Mouse (Mus musculus): ENCODE results near the gene Sec14l4. TPM values are rescaled to one million over a fixed set of nuclear protein-coding genes. Genes with fewer than 3 reads are reported as not detected.
A peak's percentile ranks its signal among the peaks of the same experiment; 100 is the strongest.

Gene Sec14l4
- polyA plus RNA-seq, 1 experiment from 2014 or later = not detected

GRCm38 (mm10) chr11:4053586-4053985 lies 22.3 kb downstream of the Sec14l4 start:
- Histone ChIP-seq H3K9ac (no peak overlapping the region), H3K4me1 (no peaks in the 10 kb centered on the region), H3K36me3 (replicated peaks) (no peaks in the 10 kb centered on the region), H3K27me3 (replicated peaks) (no peaks in the 10 kb centered on the region), H3K4me3 (no peak overlapping the region), H3K4me2 (no peak overlapping the region), H3K9me3 (no peaks in the 10 kb centered on the region), H3K27ac (no peak overlapping the region)
- 21% methylated on average over 5 of the region's 5 CpGs for WGBS
- ATAC-seq (replicated peaks) = no peak

GRCm38 (mm10) chr11:4060866-4061575 lies 29.8 kb downstream of the Sec14l4 start:
- no peak for ATAC-seq (replicated peaks)
- Histone ChIP-seq H3K9ac (no peak overlapping the region), H3K4me2 (no peak overlapping the region), H3K9me3 (no peaks in the 10 kb centered on the region), H3K4me1 (no peaks in the 10 kb centered on the region), H3K27me3 (replicated peaks) (no peaks in the 10 kb centered on the region), H3K27ac (no peak overlapping the region), H3K4me3 (no peak overlapping the region), H3K36me3 (replicated peaks) (no peaks in the 10 kb centered on the region)
- 77% methylated on average over 5 of the region's 5 CpGs for WGBS

- no peak overlapping the region for H3K4me2 ChIP-seq
- H3K27me3 ChIP-seq (replicated peaks) = no peaks in the 10 kb centered on the region
- no peak for ATAC-seq (replicated peaks)
- 92% methylated on average over 4 of the region's 4 CpGs for WGBS
- H3K27ac ChIP-seq = no peak overlapping the region
- H3K4me3 ChIP-seq = no peak overlapping the region
- no peaks in the 10 kb centered on the region for H3K36me3 ChIP-seq (replicated peaks)
- no peaks in the 10 kb centered on the region for H3K9me3 ChIP-seq
- no peak overlapping the region for H3K9ac ChIP-seq
- no peaks in the 10 kb centered on the region for H3K4me1 ChIP-seq
Measured at GRCm38 (mm10) chr11:4062523-4062922, 31.3 kb downstream of the Sec14l4 start.

- Histone ChIP-seq H3K9ac (no peak overlapping the region), H3K4me2 (no peak overlapping the region), H3K27me3 (replicated peaks) (no peaks in the 10 kb centered on the region), H3K4me1 (no peaks in the 10 kb centered on the region), H3K9me3 (no peaks in the 10 kb centered on the region), H3K27ac (no peak overlapping the region), H3K4me3 (no peak overlapping the region), H3K36me3 (replicated peaks) (no peaks in the 10 kb centered on the region)
- 38% methylated on average over 6 of the region's 6 CpGs for WGBS
- no peak for ATAC-seq (replicated peaks)
Measured at GRCm38 (mm10) chr11:4062981-4063380, 31.7 kb downstream of the Sec14l4 start.

- Histone ChIP-seq H3K27ac (no peak within 1 kb of the TSS), H3K4me3 (no peak within 1 kb of the TSS), H3K36me3 (replicated peaks) (no peaks in the 10 kb centered on the region), H3K4me1 (no peaks in the 10 kb centered on the region), H3K4me2 (no peak within 1 kb of the TSS), H3K27me3 (replicated peaks) (no peaks in the 10 kb centered on the region), H3K9me3 (no peaks in the 10 kb centered on the region), H3K9ac (no peak within 1 kb of the TSS)
- ATAC-seq (replicated peaks) = no peak
- 79% methylated on average over 5 of the region's 5 CpGs for WGBS
Measured at GRCm38 (mm10) chr11:4064627-4065122, 33.4 kb downstream of the Sec14l4 start, which contains the start of gene Sec14l3. Gene Sec14l3, plus strand, starts transcription at chr11:4064841.

GRCm38 (mm10) chr11:4069664-4070063 lies 38.4 kb downstream of the Sec14l4 start:
- H3K27me3 ChIP-seq (replicated peaks) = no peaks in the 10 kb centered on the region
- H3K27ac ChIP-seq = no peak overlapping the region
- no peak overlapping the region for H3K4me3 ChIP-seq
- H3K4me1 ChIP-seq = no peaks in the 10 kb centered on the region
- no peak overlapping the region for H3K4me2 ChIP-seq
- no peaks in the 10 kb centered on the region for H3K36me3 ChIP-seq (replicated peaks)
- H3K9ac ChIP-seq = no peak overlapping the region
- WGBS = 59% methylated on average over 1 of the region's 1 CpGs
- peak; percentile 86 for ATAC-seq (replicated peaks)
- no peaks in the 10 kb centered on the region for H3K9me3 ChIP-seq

GRCm38 (mm10) chr11:4076633-4077032 lies 45.4 kb downstream of the Sec14l4 start:
- H3K9ac ChIP-seq = no peak overlapping the region
- H3K27me3 ChIP-seq (replicated peaks) = 0 out of 2 replicates have a peak, but pooled peaks cover 4% of the 10 kb centered on the region
- H3K9me3 ChIP-seq = no peaks in the 10 kb centered on the region
- no peak overlapping the region for H3K4me2 ChIP-seq
- ATAC-seq (replicated peaks) = no peak
- H3K27ac ChIP-seq = no peak overlapping the region
- no peaks in the 10 kb centered on the region for H3K36me3 ChIP-seq (replicated peaks)
- H3K4me1 ChIP-seq = no peaks in the 10 kb centered on the region
- WGBS = 17% methylated on average over 8 of the region's 8 CpGs
- no peak overlapping the region for H3K4me3 ChIP-seq

GRCm38 (mm10) chr11:4078267-4078933 lies 47.1 kb downstream of the Sec14l4 start:
- 84% methylated on average over 7 of the region's 7 CpGs for WGBS
- no peaks in the 10 kb centered on the region for H3K36me3 ChIP-seq (replicated peaks)
- H3K4me1 ChIP-seq = no peaks in the 10 kb centered on the region

GRCm38 (mm10) chr11:4080219-4080618 lies 49.0 kb downstream of the Sec14l4 start:
- H3K4me3 ChIP-seq = no peak overlapping the region
- no peak overlapping the region for H3K27ac ChIP-seq
- H3K9ac ChIP-seq = no peak overlapping the region
- no peaks in the 10 kb centered on the region for H3K9me3 ChIP-seq
- H3K27me3 ChIP-seq (replicated peaks) = 0 out of 2 replicates have a peak, but pooled peaks cover 4% of the 10 kb centered on the region
- ATAC-seq (replicated peaks) = no peak
- WGBS = 19% methylated on average over 4 of the region's 4 CpGs
- H3K36me3 ChIP-seq (replicated peaks) = no peaks in the 10 kb centered on the region
- no peak overlapping the region for H3K4me2 ChIP-seq
- H3K4me1 ChIP-seq = no peaks in the 10 kb centered on the region

More at GRCm38 (mm10) chr11:4078267-4078933, 47.1 kb downstream of the Sec14l4 start:
- H3K9me3 ChIP-seq = no peaks in the 10 kb centered on the region
- H3K27ac ChIP-seq = no peak overlapping the region
- no peak overlapping the region for H3K4me3 ChIP-seq
- no peak for ATAC-seq (replicated peaks)
- H3K9ac ChIP-seq = no peak overlapping the region
- H3K27me3 ChIP-seq (replicated peaks) = 0 out of 2 replicates have a peak, but pooled peaks cover 4% of the 10 kb centered on the region
- no peak overlapping the region for H3K4me2 ChIP-seq

- no peak overlapping the region for H3K27ac ChIP-seq
- H3K36me3 ChIP-seq (replicated peaks) = no peaks in the 10 kb centered on the region
- 0 out of 2 replicates have a peak, but pooled peaks cover 4% of the 10 kb centered on the region for H3K27me3 ChIP-seq (replicated peaks)
- no peak overlapping the region for H3K4me2 ChIP-seq
- WGBS = 32% methylated on average over 5 of the region's 5 CpGs
- no peaks in the 10 kb centered on the region for H3K9me3 ChIP-seq
- 0 out of 2 replicates have a peak, but pooled peaks cover 2% of the 10 kb centered on the region for H3K4me1 ChIP-seq
- no peak overlapping the region for H3K9ac ChIP-seq
- peak; percentile 56 for ATAC-seq (replicated peaks)
- H3K4me3 ChIP-seq = no peak overlapping the region
Measured at GRCm38 (mm10) chr11:4083316-4084078, 52.2 kb downstream of the Sec14l4 start.

GRCm38 (mm10) chr11:4086246-4086645 lies 55.0 kb downstream of the Sec14l4 start:
- no peaks in the 10 kb centered on the region for H3K27me3 ChIP-seq (replicated peaks)
- H3K27ac ChIP-seq = no peak overlapping the region
- no peaks in the 10 kb centered on the region; the same call in 1 of the 2 replicates for H3K9me3 ChIP-seq
- no peak for ATAC-seq (replicated peaks)
- 19% methylated on average over 1 of the region's 1 CpGs for WGBS
- H3K36me3 ChIP-seq (replicated peaks) = no peaks in the 10 kb centered on the region
- no peak overlapping the region for H3K4me2 ChIP-seq
- H3K9ac ChIP-seq = no peak overlapping the region
- H3K4me3 ChIP-seq = no peak overlapping the region
- H3K4me1 ChIP-seq = 0 out of 2 replicates have a peak, but pooled peaks cover 2% of the 10 kb centered on the region

GRCm38 (mm10) chr11:4087267-4087666 lies 56.0 kb downstream of the Sec14l4 start:
- Histone ChIP-seq H3K4me3 (no peak overlapping the region), H3K27ac (no peak overlapping the region), H3K9me3 (no peaks in the 10 kb centered on the region; the same call in 1 of the 2 replicates), H3K4me1 (0 out of 2 replicates have a peak, but pooled peaks cover 2% of the 10 kb centered on the region), H3K4me2 (no peak overlapping the region), H3K36me3 (replicated peaks) (no peaks in the 10 kb centered on the region), H3K9ac (no peak overlapping the region), H3K27me3 (replicated peaks) (no peaks in the 10 kb centered on the region)
- ATAC-seq (replicated peaks) = no peak
- 47% methylated on average over 2 of the region's 2 CpGs for WGBS
